Mouse (Mus musculus): ENCODE results near the gene Hsp90aa1. TPM values are rescaled to one million over a fixed set of nuclear protein-coding genes. Genes with fewer than 3 reads are reported as not detected.
"Not testable (repeated sequence)": the region's sequence is repeated elsewhere in the genome, so short reads cannot be mapped to it uniquely, and the experiment has no call there.

The Hsp90aa1 gene
- polyA plus RNA-seq, 1 experiment from 2014 or later: 675 TPM

DNA sequence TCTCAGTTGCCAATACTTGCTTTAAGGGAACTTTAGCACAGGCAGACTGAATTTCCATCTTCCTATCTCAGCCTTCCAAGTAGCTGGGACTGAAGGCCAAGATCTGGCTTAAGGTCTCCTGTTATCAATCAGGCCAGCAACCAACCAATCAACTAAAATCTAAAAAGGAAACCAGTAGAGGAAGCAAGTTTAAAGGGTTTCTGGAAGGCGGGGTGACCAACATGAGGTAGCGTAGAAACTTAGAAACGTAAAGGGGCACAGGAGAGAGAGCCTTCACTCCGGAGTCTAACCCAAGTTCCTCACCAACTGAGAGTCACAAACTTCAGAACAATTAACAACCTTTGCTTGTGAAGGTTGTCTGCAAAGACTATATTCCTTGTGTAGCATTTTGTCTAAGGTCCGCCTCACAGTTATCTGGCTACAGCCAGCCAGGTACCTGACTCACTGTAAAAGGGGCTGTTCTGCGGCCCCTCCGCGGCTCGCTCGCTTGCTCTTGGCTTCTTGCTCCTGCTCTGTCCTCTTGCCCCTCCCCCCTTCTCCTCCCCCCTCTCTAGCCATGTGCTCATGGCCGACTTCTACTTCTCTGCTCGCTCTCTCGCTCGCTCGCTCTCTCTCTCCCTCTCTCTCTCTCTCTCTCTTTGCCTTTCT lies 3.9 kb downstream of the Hsp90aa1 start:
- Histone ChIP-seq H3K9ac (ENCODE audit: low read length) (peak overlapping the region; percentile 3; the same call in 1 of the 2 replicates), H3K9me3 (ENCODE audit: control insufficient read depth, low read length) (no peaks in the 10 kb centered on the region), H3K36me3 (ENCODE audit: control insufficient read depth, insufficient read depth, low read length) (peaks cover 14% of the 10 kb centered on the region), H3K27me3 (ENCODE audit: control insufficient read depth, insufficient read depth, low read length) (no peaks in the 10 kb centered on the region), H3K4me3 (ENCODE audit: control insufficient read depth in 1 of 2, insufficient read depth in 1 of 2, low read depth in 1 of 2, low read length in 2 of 2) (no peak overlapping the region), H3K4me2 (ENCODE audit: low read length) (no peak overlapping the region), H3K27ac (replicated peaks in 1 of 2; ENCODE audit: control insufficient read depth in 1 of 2, insufficient read depth in 1 of 2, low read depth in 2 of 2, low read length in 2 of 2) (no peak overlapping the region; a peak in 1 of 4 replicates), H3K4me1 (ENCODE audit: control insufficient read depth in 2 of 2, insufficient read depth in 2 of 2, low read length in 2 of 2) (peaks cover 20 to 43% of the 10 kb centered on the region in 2 experiments)
- no peak for ATAC-seq (ENCODE audit: insufficient number of reproducible peaks, insufficient read depth, low FRiP score, low read depth)
- 33% methylated on average over 15 of the region's 15 CpGs for WGBS

DNA sequence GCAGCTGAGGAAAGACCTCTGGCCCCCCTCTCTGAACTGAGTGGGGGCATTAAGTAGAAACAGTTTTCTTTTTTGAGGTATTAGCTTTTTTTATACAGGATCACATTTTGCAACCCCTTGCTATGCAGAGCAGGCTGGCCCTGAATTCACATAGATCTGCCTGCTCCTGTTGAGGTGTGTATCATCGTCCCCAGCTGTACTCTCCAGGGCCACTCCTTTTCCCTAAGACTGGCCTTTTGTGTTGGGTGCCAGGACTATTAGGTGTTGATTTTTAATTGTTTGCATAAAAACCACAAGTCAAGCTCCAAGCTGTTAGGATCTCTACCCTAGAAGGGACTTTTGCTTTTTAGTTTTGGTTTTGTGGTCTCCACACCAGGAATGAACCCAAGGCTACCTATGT lies 4.4 kb downstream of the Hsp90aa1 start:
- Histone ChIP-seq H3K4me2 (ENCODE audit: low read length) (no peak overlapping the region), H3K9me3 (ENCODE audit: control insufficient read depth, low read length) (no peaks in the 10 kb centered on the region), H3K4me3 (ENCODE audit: control insufficient read depth in 1 of 2, insufficient read depth in 1 of 2, low read depth in 1 of 2, low read length in 2 of 2) (no peak overlapping the region), H3K36me3 (ENCODE audit: control insufficient read depth, insufficient read depth, low read length) (peaks cover 19% of the 10 kb centered on the region), H3K4me1 (ENCODE audit: control insufficient read depth in 2 of 2, insufficient read depth in 2 of 2, low read length in 2 of 2) (peaks cover 17 to 37% of the 10 kb centered on the region in 2 experiments), H3K27me3 (ENCODE audit: control insufficient read depth, insufficient read depth, low read length) (no peaks in the 10 kb centered on the region), H3K27ac (replicated peaks in 1 of 2; ENCODE audit: control insufficient read depth in 1 of 2, insufficient read depth in 1 of 2, low read depth in 2 of 2, low read length in 2 of 2) (no peak overlapping the region), H3K9ac (ENCODE audit: low read length) (no peak overlapping the region)
- ATAC-seq (ENCODE audit: insufficient number of reproducible peaks, insufficient read depth, low FRiP score, low read depth): no peak
- 78% methylated on average over 1 of the region's 1 CpGs for WGBS

DNA sequence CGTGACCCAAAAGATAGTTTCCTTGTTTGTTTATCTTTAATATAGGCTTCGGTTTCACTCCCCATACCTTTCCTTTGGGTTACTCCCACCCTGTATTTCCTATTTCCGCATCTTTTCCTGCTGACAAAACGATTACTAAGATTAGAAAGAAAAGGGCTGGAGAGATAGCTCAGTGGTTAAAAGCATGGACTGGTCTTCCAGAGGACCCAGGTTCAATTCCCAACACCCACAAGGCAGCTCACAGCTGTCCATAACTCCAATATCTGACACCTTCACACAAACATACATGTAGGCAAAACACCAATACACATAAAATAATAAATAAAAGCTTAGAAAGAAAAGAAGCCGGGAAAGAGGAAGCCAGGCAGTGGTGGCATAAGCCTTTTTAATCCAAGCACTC lies 5.1 kb downstream of the Hsp90aa1 start:
- 72% methylated on average over 5 of the region's 5 CpGs for WGBS

DNA sequence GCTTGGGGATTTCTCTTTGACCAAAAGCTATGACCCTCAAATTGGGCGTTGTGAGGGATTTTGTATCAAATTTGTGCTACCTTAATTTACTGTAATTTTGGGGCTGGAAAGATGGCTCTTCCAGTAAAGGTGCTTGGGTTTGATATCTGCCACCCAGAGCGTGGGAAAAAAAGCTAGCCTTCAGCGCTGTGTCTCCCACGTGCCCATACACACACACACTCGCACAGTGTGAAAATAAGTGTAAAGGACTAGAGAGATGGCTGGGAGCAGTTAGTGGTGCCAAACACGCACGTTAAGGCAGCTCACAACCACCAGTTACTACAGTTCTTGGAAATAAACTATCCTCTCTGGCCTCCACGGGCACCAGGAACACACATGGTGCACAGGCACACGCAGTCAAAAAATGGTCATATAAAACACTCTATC lies 5.5 kb downstream of the Hsp90aa1 start:
- Histone ChIP-seq H3K27ac (replicated peaks in 1 of 2; ENCODE audit: control insufficient read depth in 1 of 2, insufficient read depth in 1 of 2, low read depth in 2 of 2, low read length in 2 of 2) (peak overlapping the region; percentile 3 to 82), H3K4me2 (ENCODE audit: low read length) (peak overlapping the region; percentile 80), H3K9me3 (ENCODE audit: control insufficient read depth, low read length) (no peaks in the 10 kb centered on the region), H3K9ac (ENCODE audit: low read length) (peak overlapping the region; percentile 85), H3K27me3 (ENCODE audit: control insufficient read depth, insufficient read depth, low read length) (no peaks in the 10 kb centered on the region), H3K4me1 (ENCODE audit: control insufficient read depth in 2 of 2, insufficient read depth in 2 of 2, low read length in 2 of 2) (peaks cover 17 to 36% of the 10 kb centered on the region in 2 experiments), H3K36me3 (ENCODE audit: control insufficient read depth, insufficient read depth, low read length) (peaks cover 29% of the 10 kb centered on the region), H3K4me3 (ENCODE audit: control insufficient read depth in 1 of 2, insufficient read depth in 1 of 2, low read depth in 1 of 2, low read length in 2 of 2) (peak overlapping the region; percentile 49 to 100)
- WGBS: 50% methylated on average over 9 of the region's 9 CpGs
- no peak for ATAC-seq (ENCODE audit: insufficient number of reproducible peaks, insufficient read depth, low FRiP score, low read depth)

More for the DNA sequence above, 5.1 kb downstream of the Hsp90aa1 start:
- Histone ChIP-seq H3K36me3 (ENCODE audit: control insufficient read depth, insufficient read depth, low read length) (peaks cover 25% of the 10 kb centered on the region), H3K4me2 (ENCODE audit: low read length) (no peak overlapping the region), H3K4me1 (ENCODE audit: control insufficient read depth in 2 of 2, insufficient read depth in 2 of 2, low read length in 2 of 2) (peaks cover 17 to 36% of the 10 kb centered on the region in 2 experiments), H3K27ac (replicated peaks in 1 of 2; ENCODE audit: control insufficient read depth in 1 of 2, insufficient read depth in 1 of 2, low read depth in 2 of 2, low read length in 2 of 2) (no peak overlapping the region), H3K27me3 (ENCODE audit: control insufficient read depth, insufficient read depth, low read length) (no peaks in the 10 kb centered on the region), H3K9ac (ENCODE audit: low read length) (no peak overlapping the region), H3K9me3 (ENCODE audit: control insufficient read depth, low read length) (no peaks in the 10 kb centered on the region), H3K4me3 (ENCODE audit: control insufficient read depth in 1 of 2, insufficient read depth in 1 of 2, low read depth in 1 of 2, low read length in 2 of 2) (no peak overlapping the region)
- no peak for ATAC-seq (ENCODE audit: insufficient number of reproducible peaks, insufficient read depth, low FRiP score, low read depth)

DNA sequence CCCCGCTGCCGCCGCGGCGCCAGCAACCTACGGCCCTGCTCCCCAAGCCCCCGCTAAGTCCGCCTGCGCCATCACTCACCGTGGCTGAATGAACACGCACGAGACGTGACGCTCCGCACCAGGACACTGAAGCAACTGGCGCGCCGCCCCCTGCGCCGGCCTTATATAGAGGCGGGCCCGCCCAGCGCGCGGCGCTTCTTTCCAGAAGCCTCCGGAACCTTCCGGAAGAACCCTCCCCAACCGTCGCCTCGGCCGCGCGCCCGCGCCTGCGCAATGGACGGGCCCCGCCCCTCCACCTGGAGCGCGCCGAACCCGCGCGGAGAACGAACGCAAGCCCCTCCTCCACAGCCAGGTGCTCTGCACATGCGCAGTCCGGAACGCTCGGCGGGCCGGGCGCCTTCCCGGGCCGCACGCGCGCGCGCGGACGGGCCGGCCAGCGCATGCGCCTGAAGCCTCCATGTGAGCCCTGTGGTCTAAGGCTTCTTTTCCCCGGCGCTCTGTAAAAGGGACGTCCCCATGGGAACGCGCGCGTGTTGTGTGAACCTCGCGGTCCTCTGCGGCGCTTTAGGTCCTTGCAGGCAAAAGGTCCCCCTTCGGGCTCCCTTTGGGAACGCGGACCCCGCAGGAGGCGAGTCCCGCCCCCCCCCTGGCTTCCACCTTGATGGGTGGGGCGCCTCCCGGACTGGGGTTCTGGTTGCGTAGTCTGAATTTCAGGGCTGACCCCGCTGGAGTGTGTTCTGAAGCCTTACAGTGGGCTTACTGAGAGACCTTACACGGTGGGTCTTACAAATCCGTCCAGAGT lies 6.2 kb downstream of the Hsp90aa1 start:
- peaks cover 12 to 30% of the 10 kb centered on the region in 2 experiments for H3K4me1 ChIP-seq (ENCODE audit: control insufficient read depth in 2 of 2, insufficient read depth in 2 of 2, low read length in 2 of 2)
- peak overlapping the region; percentile 80 for H3K4me2 ChIP-seq (ENCODE audit: low read length)
- peak overlapping the region; percentile 78 to 96 for H3K27ac ChIP-seq (replicated peaks in 1 of 2; ENCODE audit: control insufficient read depth in 1 of 2, insufficient read depth in 1 of 2, low read depth in 2 of 2, low read length in 2 of 2)
- ATAC-seq (ENCODE audit: insufficient number of reproducible peaks, insufficient read depth, low FRiP score, low read depth): peak; percentile 93
- H3K9ac ChIP-seq (ENCODE audit: low read length): peak overlapping the region; percentile 100
- no peaks in the 10 kb centered on the region for H3K9me3 ChIP-seq (ENCODE audit: control insufficient read depth, low read length)
- under 1% methylated on average over 89 of the region's 89 CpGs for WGBS
- H3K36me3 ChIP-seq (ENCODE audit: control insufficient read depth, insufficient read depth, low read length): peaks cover 36% of the 10 kb centered on the region
- H3K27me3 ChIP-seq (ENCODE audit: control insufficient read depth, insufficient read depth, low read length): no peaks in the 10 kb centered on the region
- H3K4me3 ChIP-seq (ENCODE audit: control insufficient read depth in 1 of 2, insufficient read depth in 1 of 2, low read depth in 1 of 2, low read length in 2 of 2): peak overlapping the region; percentile 86 to 100

DNA sequence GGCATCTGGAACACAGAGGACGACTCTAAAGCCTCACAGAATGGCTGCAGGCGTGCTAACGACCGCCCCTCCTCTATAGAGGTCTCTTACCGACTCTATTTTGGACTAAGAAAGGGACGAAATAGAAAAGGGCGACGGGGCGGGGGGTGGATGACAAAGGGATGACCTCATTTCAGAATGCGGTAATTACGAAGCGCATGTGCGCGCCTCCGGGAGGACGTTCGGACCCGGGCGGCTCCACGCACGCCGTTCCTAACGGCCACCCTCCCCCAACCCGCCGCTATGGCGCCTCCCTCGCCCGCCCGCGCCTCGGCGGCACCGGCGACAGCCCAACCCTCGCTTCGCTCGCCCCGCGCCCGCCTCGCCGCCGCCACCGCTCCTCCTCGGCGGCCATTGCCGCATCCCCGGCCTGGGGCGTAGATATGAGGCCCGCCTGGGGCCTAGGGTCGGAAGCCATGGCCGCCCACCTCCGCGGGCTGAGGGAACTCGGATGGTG lies 6.8 kb downstream of the Hsp90aa1 start:
- Histone ChIP-seq H3K4me3 (ENCODE audit: control insufficient read depth in 1 of 2, insufficient read depth in 1 of 2, low read depth in 1 of 2, low read length in 2 of 2) (peak overlapping the region; percentile 86 to 100), H3K27ac (replicated peaks in 1 of 2; ENCODE audit: control insufficient read depth in 1 of 2, insufficient read depth in 1 of 2, low read depth in 2 of 2, low read length in 2 of 2) (peak overlapping the region; percentile 78 to 96), H3K9me3 (ENCODE audit: control insufficient read depth, low read length) (no peaks in the 10 kb centered on the region), H3K4me1 (ENCODE audit: control insufficient read depth in 2 of 2, insufficient read depth in 2 of 2, low read length in 2 of 2) (peaks cover 9 to 25% of the 10 kb centered on the region in 2 experiments), H3K4me2 (ENCODE audit: low read length) (peak overlapping the region; percentile 73), H3K36me3 (ENCODE audit: control insufficient read depth, insufficient read depth, low read length) (peaks cover 39% of the 10 kb centered on the region), H3K27me3 (ENCODE audit: control insufficient read depth, insufficient read depth, low read length) (no peaks in the 10 kb centered on the region), H3K9ac (ENCODE audit: low read length) (peak overlapping the region; percentile 100)
- peak; percentile 48 for ATAC-seq (ENCODE audit: insufficient number of reproducible peaks, insufficient read depth, low FRiP score, low read depth)
- under 1% methylated on average over 54 of the region's 55 CpGs for WGBS

DNA sequence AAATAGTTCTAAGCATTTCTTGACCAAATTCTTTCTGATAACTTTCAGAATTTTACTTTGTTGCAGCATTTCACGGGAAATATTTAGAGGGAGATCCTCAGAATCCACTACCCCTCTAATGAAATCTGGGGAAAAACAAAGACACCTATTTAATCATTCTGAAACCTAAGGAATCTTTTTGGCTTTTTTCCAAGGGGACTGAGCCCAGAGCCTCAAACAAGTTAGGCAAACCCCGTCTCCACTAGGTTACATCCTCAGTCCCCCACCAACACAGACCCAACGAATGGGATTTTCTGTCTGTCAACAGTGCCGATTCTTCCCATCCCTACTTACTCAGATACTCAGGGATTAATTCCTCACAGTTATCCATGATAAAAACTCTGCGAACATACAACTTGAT lies 9.2 kb downstream of the Hsp90aa1 start:
- H3K36me3 ChIP-seq (ENCODE audit: control insufficient read depth, insufficient read depth, low read length): peaks cover 58% of the 10 kb centered on the region
- 74% methylated on average over 5 of the region's 5 CpGs for WGBS
- H3K27me3 ChIP-seq (ENCODE audit: control insufficient read depth, insufficient read depth, low read length); H3K27ac ChIP-seq (replicated peaks in 1 of 2; ENCODE audit: control insufficient read depth in 1 of 2, insufficient read depth in 1 of 2, low read depth in 2 of 2, low read length in 2 of 2); ATAC-seq (ENCODE audit: insufficient number of reproducible peaks, insufficient read depth, low FRiP score, low read depth); H3K4me3 ChIP-seq (ENCODE audit: control insufficient read depth in 1 of 2, insufficient read depth in 1 of 2, low read depth in 1 of 2, low read length in 2 of 2); H3K9me3 ChIP-seq (ENCODE audit: control insufficient read depth, low read length): not testable (repeated sequence)
- H3K4me2 ChIP-seq (ENCODE audit: low read length): 0 out of 2 replicates have a peak overlapping the region, but pooled peaks have one; percentile 8
- peak overlapping the region; percentile 11; the same call in 1 of the 2 replicates for H3K9ac ChIP-seq (ENCODE audit: low read length)
- H3K4me1 ChIP-seq (ENCODE audit: control insufficient read depth in 2 of 2, insufficient read depth in 2 of 2, low read length in 2 of 2): peaks cover 6 to 19% of the 10 kb centered on the region in 2 experiments
